Mouse (Mus musculus): ENCODE results near the gene Cfb. TPM values are rescaled to one million over a fixed set of nuclear protein-coding genes. Genes with fewer than 3 reads are reported as not detected.

The Cfb gene
- polyA plus RNA-seq, 1 experiment = 0.08 TPM

DNA sequence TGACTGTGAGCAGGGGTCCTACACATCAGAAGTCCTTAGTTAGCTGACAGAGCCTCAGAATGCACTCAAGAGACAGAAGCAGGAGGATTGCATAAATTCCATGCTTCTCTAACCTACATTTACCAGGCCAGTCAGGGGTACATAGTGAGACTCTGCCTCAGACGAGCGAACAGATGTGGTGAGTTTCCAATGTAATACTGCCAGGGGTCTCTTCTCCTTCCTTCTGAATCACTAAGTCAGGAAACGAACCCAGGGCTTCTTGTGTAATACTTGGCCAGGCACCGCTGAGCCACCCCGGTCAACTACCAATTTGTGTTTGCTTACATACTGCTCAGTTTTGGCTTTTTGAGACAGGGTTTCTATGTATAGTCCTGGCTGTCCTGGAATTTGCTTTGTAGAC is 25.6 kb upstream of the Cfb start:
- Histone ChIP-seq H3K4me1 (ENCODE audit: control insufficient read depth, insufficient read depth, low read length) (no peaks in the 10 kb centered on the region), H3K4me3 (ENCODE audit: insufficient read depth, low read length) (no peak overlapping the region), H3K27ac (ENCODE audit: insufficient read depth, low read length) (no peak overlapping the region)
- TF ChIP-seq POLR2A (IDR thresholded peaks at IDR 0.05; ENCODE audit: extremely low read depth, insufficient read depth, low read length) (no peak), CTCF (IDR thresholded peaks at IDR 0.05; ENCODE audit: extremely low read depth, insufficient read depth, low read length) (no peak)

DNA sequence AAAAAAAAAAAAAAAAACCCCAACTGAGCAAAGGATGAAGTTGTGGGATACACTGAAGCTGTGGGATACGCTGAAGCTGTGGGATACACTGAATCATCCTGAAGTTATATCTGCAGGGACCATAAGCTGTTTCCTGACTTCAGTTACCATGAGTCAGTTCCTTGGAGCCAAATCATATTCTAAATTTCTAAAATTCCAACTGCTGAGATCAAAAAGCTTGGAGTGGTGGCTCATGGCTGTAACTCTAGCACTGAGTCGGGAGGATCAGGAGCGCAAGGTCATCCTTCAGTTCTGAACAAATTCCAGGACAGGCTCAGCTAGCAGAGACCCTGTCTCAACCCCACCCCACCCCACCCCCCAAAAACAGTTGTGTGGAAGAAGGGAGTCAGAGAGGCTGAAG is 23.3 kb upstream of the Cfb start:
- TF ChIP-seq POLR2A (IDR thresholded peaks at IDR 0.05; ENCODE audit: extremely low read depth, insufficient read depth, low read length) (no peak), CTCF (IDR thresholded peaks at IDR 0.05; ENCODE audit: extremely low read depth, insufficient read depth, low read length) (no peak)
- Histone ChIP-seq H3K4me1 (ENCODE audit: control insufficient read depth, insufficient read depth, low read length) (no peaks in the 10 kb centered on the region), H3K4me3 (ENCODE audit: insufficient read depth, low read length) (no peak overlapping the region), H3K27ac (ENCODE audit: insufficient read depth, low read length) (no peak overlapping the region)

- TF ChIP-seq CTCF (IDR thresholded peaks at IDR 0.05; ENCODE audit: extremely low read depth, insufficient read depth, low read length) = no peak
- TF ChIP-seq POLR2A (IDR thresholded peaks at IDR 0.05; ENCODE audit: extremely low read depth, insufficient read depth, low read length) = no peak
Observed at GRCm38 (mm10) chr17:34884704-34885103, 22.4 kb upstream of the Cfb start.

GRCm38 (mm10) chr17:34883332-34883731 is 21.0 kb upstream of the Cfb start:
- no peak overlapping the region for H3K4me3 ChIP-seq (ENCODE audit: insufficient read depth, low read length)
- no peaks in the 10 kb centered on the region for H3K4me1 ChIP-seq (ENCODE audit: control insufficient read depth, insufficient read depth, low read length)
- H3K27ac ChIP-seq (ENCODE audit: insufficient read depth, low read length) = no peak overlapping the region
- no peak for TF ChIP-seq POLR2A (IDR thresholded peaks at IDR 0.05; ENCODE audit: extremely low read depth, insufficient read depth, low read length)
- TF ChIP-seq CTCF (IDR thresholded peaks at IDR 0.05; ENCODE audit: extremely low read depth, insufficient read depth, low read length) = no peak

More at GRCm38 (mm10) chr17:34884704-34885103, 22.4 kb upstream of the Cfb start:
- Histone ChIP-seq H3K4me3 (ENCODE audit: insufficient read depth, low read length) (no peak overlapping the region), H3K27ac (ENCODE audit: insufficient read depth, low read length) (no peak overlapping the region), H3K4me1 (ENCODE audit: control insufficient read depth, insufficient read depth, low read length) (no peaks in the 10 kb centered on the region)

DNA sequence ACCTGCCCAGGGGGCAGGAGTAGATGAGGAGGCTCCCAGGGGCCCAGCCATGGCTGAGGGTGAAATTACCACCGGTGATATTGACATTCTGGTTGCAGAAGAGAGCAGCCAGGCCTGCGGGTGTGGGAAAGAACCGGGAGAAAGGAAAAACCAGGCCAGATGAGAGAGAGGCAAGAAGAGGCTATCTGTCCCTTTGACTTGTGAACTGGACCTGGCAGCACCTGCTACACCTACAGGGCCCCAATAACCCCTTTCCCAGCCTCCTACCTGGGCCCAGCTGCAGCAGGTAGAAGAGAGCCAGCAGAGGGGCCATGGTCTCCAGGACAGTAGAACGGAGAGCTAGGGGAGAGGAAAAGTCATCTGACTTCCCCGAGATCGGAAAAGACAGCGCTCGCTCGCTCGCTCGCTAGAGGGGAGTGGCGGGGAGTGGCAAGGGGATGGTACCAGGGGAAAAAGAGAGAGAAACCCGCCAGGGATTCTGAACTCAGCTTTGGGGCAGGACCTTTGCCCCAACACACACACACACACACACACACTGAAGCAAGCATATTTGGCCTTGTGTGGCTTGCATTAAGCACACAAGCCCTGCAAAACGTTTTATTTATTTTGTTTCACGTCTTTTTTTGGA is 19.5 kb upstream of the Cfb start, which contains the start of gene Gm20547:
Gene Gm20547 (minus strand): TSS at position 360 of the 628 bp plus-strand sequence.
- Histone ChIP-seq H3K4me3 (ENCODE audit: insufficient read depth, low read length) (no peak within 1 kb of the TSS), H3K4me1 (ENCODE audit: control insufficient read depth, insufficient read depth, low read length) (no peaks in the 10 kb centered on the region), H3K27ac (ENCODE audit: insufficient read depth, low read length) (no peak within 1 kb of the TSS)
- TF ChIP-seq POLR2A (IDR thresholded peaks at IDR 0.05; ENCODE audit: extremely low read depth, insufficient read depth, low read length) (no peak), CTCF (IDR thresholded peaks at IDR 0.05; ENCODE audit: extremely low read depth, insufficient read depth, low read length) (no peak)

- no peak overlapping the region for H3K27ac ChIP-seq (ENCODE audit: insufficient read depth, low read length)
- no peaks in the 10 kb centered on the region for H3K4me1 ChIP-seq (ENCODE audit: control insufficient read depth, insufficient read depth, low read length)
- TF ChIP-seq POLR2A (IDR thresholded peaks at IDR 0.05; ENCODE audit: extremely low read depth, insufficient read depth, low read length) = no peak
- TF ChIP-seq CTCF (IDR thresholded peaks at IDR 0.05; ENCODE audit: extremely low read depth, insufficient read depth, low read length) = no peak
- no peak overlapping the region for H3K4me3 ChIP-seq (ENCODE audit: insufficient read depth, low read length)
Observed at GRCm38 (mm10) chr17:34881166-34881565, 18.8 kb upstream of the Cfb start.

GRCm38 (mm10) chr17:34879336-34879879 is 17.1 kb upstream of the Cfb start, which contains the start of gene Zbtb12:
Gene Zbtb12, plus strand, starts transcription at chr17:34879483.
- no peak within 1 kb of the TSS for H3K27ac ChIP-seq (ENCODE audit: insufficient read depth, low read length)
- no peaks in the 10 kb centered on the region for H3K4me1 ChIP-seq (ENCODE audit: control insufficient read depth, insufficient read depth, low read length)
- TF ChIP-seq POLR2A (IDR thresholded peaks at IDR 0.05; ENCODE audit: extremely low read depth, insufficient read depth, low read length) (no peak), CTCF (IDR thresholded peaks at IDR 0.05; ENCODE audit: extremely low read depth, insufficient read depth, low read length) (no peak)
- no peak within 1 kb of the TSS for H3K4me3 ChIP-seq (ENCODE audit: insufficient read depth, low read length)

DNA sequence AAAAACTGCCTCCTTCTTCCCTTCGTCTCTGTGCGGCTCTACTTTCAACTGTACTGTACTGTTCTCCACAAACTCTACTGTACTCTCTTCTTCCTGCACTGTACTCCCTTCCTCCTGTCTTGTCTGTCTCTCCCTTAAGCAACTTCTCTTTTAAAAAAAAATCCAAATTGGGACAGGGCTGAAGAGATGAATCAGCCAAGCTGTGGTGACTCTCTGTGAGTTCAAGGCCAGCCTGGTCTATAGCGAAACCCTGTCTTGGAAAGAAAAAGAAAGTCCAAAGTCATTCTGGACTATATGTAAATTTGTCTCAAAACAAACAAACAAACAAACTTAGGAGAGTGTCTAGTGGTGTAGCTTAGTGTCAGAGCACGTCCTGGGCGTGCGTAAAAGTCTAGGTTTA is 12.0 kb upstream of the Cfb start:
- TF ChIP-seq CTCF (IDR thresholded peaks at IDR 0.05; ENCODE audit: extremely low read depth, insufficient read depth, low read length) (no peak), POLR2A (IDR thresholded peaks at IDR 0.05; ENCODE audit: extremely low read depth, insufficient read depth, low read length) (no peak)
- no peak overlapping the region for H3K4me3 ChIP-seq (ENCODE audit: insufficient read depth, low read length)

DNA sequence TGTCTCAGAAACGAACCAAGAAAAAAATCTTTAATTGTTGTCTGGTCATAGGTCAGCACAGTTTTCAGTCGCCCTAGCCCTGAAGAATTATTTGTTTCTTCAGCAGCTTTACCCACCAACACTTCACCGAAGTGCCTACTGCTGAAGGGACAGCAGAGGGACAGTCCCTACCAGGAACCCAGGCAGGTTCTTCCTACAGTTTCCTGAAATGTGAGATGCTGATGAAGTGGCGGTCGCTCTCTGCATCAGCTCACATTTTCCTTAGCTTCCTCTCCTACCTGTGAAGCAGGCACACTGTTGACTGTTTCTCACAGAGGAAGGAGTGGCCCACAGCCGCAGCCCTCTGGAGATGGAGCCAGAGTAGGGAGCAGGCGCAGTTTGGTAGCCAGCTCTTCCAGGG is 3.7 kb upstream of the Cfb start:
- TF ChIP-seq POLR2A (IDR thresholded peaks at IDR 0.05; ENCODE audit: extremely low read depth, insufficient read depth, low read length) (no peak), CTCF (IDR thresholded peaks at IDR 0.05; ENCODE audit: extremely low read depth, insufficient read depth, low read length) (no peak)
- Histone ChIP-seq H3K4me1 (ENCODE audit: control insufficient read depth, insufficient read depth, low read length) (no peaks in the 10 kb centered on the region), H3K4me3 (ENCODE audit: insufficient read depth, low read length) (no peak overlapping the region), H3K27ac (ENCODE audit: insufficient read depth, low read length) (no peak overlapping the region)

More for the DNA sequence above, 12.0 kb upstream of the Cfb start:
- no peak overlapping the region for H3K27ac ChIP-seq (ENCODE audit: insufficient read depth, low read length)
- no peaks in the 10 kb centered on the region for H3K4me1 ChIP-seq (ENCODE audit: control insufficient read depth, insufficient read depth, low read length)
